Mouse (Mus musculus): ENCODE measurements around the gene Tmem255a. TPM values are rescaled to one million over a fixed set of nuclear protein-coding genes. Genes with fewer than 3 reads are reported as not detected.

Tmem255a gene
- polyA plus RNA-seq, 1 experiment: 10.1 TPM

- H3K4me3 ChIP-seq (ENCODE audit: insufficient read depth, low read length): no peak overlapping the region
- TF ChIP-seq POLR2A (IDR thresholded peaks at IDR 0.05; ENCODE audit: extremely low read depth, insufficient read depth, low read length) (no peak), CTCF (IDR thresholded peaks at IDR 0.05; ENCODE audit: extremely low read depth, insufficient read depth, low read length) (no peak)
- H3K4me1 ChIP-seq (ENCODE audit: control insufficient read depth, insufficient read depth, low read length): no peaks in the 10 kb centered on the region
- no peak overlapping the region for H3K27ac ChIP-seq (ENCODE audit: insufficient read depth, low read length)
Measured at GRCm38 (mm10) chrX:38217676-38217991, 34.6 kb downstream of the Tmem255a start.

- H3K4me3 ChIP-seq (ENCODE audit: insufficient read depth, low read length): no peak overlapping the region
- no peak overlapping the region for H3K27ac ChIP-seq (ENCODE audit: insufficient read depth, low read length)
- TF ChIP-seq POLR2A (IDR thresholded peaks at IDR 0.05; ENCODE audit: extremely low read depth, insufficient read depth, low read length) (no peak), CTCF (IDR thresholded peaks at IDR 0.05; ENCODE audit: extremely low read depth, insufficient read depth, low read length) (no peak)
- H3K4me1 ChIP-seq (ENCODE audit: control insufficient read depth, insufficient read depth, low read length): no peaks in the 10 kb centered on the region
Measured at GRCm38 (mm10) chrX:38216986-38217675, 35.1 kb downstream of the Tmem255a start.

GRCm38 (mm10) chrX:38207392-38207791 is 44.8 kb downstream of the Tmem255a start:
- Histone ChIP-seq H3K4me3 (ENCODE audit: insufficient read depth, low read length) (no peak overlapping the region), H3K27ac (ENCODE audit: insufficient read depth, low read length) (no peak overlapping the region), H3K4me1 (ENCODE audit: control insufficient read depth, insufficient read depth, low read length) (no peaks in the 10 kb centered on the region)
- TF ChIP-seq CTCF (IDR thresholded peaks at IDR 0.05; ENCODE audit: extremely low read depth, insufficient read depth, low read length) (no peak), POLR2A (IDR thresholded peaks at IDR 0.05; ENCODE audit: extremely low read depth, insufficient read depth, low read length) (no peak)

DNA sequence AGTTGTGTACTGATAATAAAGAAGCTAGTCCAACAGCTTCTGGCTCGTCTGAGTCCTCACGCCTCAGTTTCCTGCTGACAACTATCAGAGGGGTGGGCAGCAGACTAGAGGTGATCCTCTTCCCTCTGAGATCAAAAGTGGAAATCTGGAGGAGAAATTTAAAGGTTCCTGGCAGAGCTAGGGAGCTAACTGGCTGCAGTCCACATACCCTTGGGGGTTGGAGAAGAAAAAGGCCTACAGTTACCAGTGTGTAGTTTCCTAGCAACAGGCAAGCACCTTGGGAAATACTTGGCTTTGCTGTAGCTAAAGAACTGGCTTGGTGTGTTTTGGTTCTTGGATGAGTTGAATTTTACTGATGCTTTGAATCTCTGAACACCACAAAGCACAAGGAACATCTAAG is 50.4 kb downstream of the Tmem255a start:
- peak overlapping the region; percentile 81 for H3K27ac ChIP-seq (ENCODE audit: insufficient read depth, low read length)

DNA sequence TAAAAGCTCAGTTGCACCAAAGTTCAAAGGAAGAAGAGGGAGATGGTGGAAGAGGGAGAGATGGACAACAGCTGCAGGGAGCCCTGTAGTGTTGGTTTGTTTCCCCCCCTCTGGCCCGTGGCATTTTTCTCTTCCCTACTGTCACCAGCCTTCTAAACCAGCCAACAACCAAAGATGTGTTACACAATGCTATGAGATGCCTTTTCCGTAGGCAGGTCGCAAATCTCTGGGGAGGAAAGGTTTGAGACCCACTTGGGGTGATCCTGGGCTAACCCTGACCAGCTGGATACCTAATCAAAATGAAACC is 61.8 kb downstream of the Tmem255a start:
- no peak overlapping the region for H3K27ac ChIP-seq (ENCODE audit: insufficient read depth, low read length)
- TF ChIP-seq CTCF (IDR thresholded peaks at IDR 0.05; ENCODE audit: extremely low read depth, insufficient read depth, low read length) (no peak), POLR2A (IDR thresholded peaks at IDR 0.05; ENCODE audit: extremely low read depth, insufficient read depth, low read length) (no peak)

More for the DNA sequence above, 50.4 kb downstream of the Tmem255a start:
- TF ChIP-seq CTCF (IDR thresholded peaks at IDR 0.05; ENCODE audit: extremely low read depth, insufficient read depth, low read length): no peak
- TF ChIP-seq POLR2A (IDR thresholded peaks at IDR 0.05; ENCODE audit: extremely low read depth, insufficient read depth, low read length): no peak
- no peak overlapping the region for H3K4me3 ChIP-seq (ENCODE audit: insufficient read depth, low read length)
- H3K4me1 ChIP-seq (ENCODE audit: control insufficient read depth, insufficient read depth, low read length): peaks cover 5% of the 10 kb centered on the region

GRCm38 (mm10) chrX:38189552-38190457 is 62.4 kb downstream of the Tmem255a start, which contains the start of gene Zbtb33:
Gene Zbtb33 (plus strand): TSS chrX:38189793.
- Histone ChIP-seq H3K4me3 (ENCODE audit: insufficient read depth, low read length) (peak within 1 kb of the TSS; percentile 78), H3K4me1 (ENCODE audit: control insufficient read depth, insufficient read depth, low read length) (no peaks in the 10 kb centered on the region), H3K27ac (ENCODE audit: insufficient read depth, low read length) (peak within 1 kb of the TSS; percentile 91)
- TF ChIP-seq CTCF (IDR thresholded peaks at IDR 0.05; ENCODE audit: extremely low read depth, insufficient read depth, low read length) (peak; percentile 35; the same call in 1 of the 2 replicates), POLR2A (IDR thresholded peaks at IDR 0.05; ENCODE audit: extremely low read depth, insufficient read depth, low read length) (peak; percentile 38; the same call in 1 of the 2 replicates)

More for the DNA sequence above, 61.8 kb downstream of the Tmem255a start:
- no peaks in the 10 kb centered on the region for H3K4me1 ChIP-seq (ENCODE audit: control insufficient read depth, insufficient read depth, low read length)
- H3K4me3 ChIP-seq (ENCODE audit: insufficient read depth, low read length): peak overlapping the region; percentile 78

DNA sequence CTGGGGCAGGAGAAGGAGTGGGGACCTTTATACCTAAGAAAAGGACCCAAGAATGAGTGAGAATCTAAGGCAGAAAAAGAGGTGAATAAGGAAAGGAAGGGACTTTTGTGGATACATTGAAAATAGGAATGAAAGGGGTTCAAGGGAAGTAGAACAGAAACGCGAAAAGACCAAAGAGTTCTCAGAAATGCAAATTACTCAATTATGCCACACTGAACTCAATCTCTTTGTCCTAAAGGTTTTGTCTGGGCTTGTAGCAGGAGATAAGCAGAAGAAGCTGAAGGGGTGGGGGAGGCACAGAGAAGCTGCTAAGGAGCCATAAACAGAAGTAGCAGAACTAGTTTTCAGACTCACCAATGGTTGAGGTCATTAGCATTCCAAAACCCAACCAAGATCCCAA is 66.7 kb downstream of the Tmem255a start:
- no peak overlapping the region for H3K27ac ChIP-seq (ENCODE audit: insufficient read depth, low read length)
- H3K4me3 ChIP-seq (ENCODE audit: insufficient read depth, low read length): no peak overlapping the region
- H3K4me1 ChIP-seq (ENCODE audit: control insufficient read depth, insufficient read depth, low read length): no peaks in the 10 kb centered on the region
- TF ChIP-seq CTCF (IDR thresholded peaks at IDR 0.05; ENCODE audit: extremely low read depth, insufficient read depth, low read length) (no peak), POLR2A (IDR thresholded peaks at IDR 0.05; ENCODE audit: extremely low read depth, insufficient read depth, low read length) (no peak)

DNA sequence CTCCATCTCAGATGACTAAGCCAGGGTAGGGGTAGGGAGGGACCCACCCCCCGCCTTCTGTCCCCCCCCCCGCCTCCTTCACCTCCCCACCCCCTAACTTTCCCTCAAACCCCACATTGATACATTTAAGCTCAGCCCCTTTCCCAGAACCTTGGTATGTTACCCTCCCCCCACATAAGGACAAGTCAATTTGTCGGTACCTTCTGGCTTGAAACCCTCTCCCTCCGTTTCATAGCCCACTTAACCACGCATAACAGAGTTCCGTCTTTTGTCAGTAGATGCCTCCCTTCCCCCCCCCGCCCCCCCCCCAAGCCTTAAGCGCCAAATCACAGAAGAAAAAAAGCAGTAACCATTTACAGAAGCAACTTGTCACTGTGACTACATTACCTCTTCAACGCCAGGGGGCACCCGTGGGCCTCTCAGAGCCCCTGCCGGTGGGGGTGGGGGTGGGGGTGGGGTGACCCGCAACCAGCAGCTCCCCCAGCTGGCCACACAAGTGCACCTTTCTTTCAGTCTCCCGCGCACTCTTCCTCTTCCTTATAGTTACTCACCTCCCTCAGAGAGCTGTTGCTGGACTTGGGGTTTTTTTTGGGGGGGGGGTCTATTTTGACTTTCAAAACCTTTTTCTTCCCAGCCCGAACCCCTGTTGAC is 70.5 kb downstream of the Tmem255a start:
- no peak for TF ChIP-seq POLR2A (IDR thresholded peaks at IDR 0.05; ENCODE audit: extremely low read depth, insufficient read depth, low read length)
- no peak for TF ChIP-seq CTCF (IDR thresholded peaks at IDR 0.05; ENCODE audit: extremely low read depth, insufficient read depth, low read length)
- no peaks in the 10 kb centered on the region for H3K4me1 ChIP-seq (ENCODE audit: control insufficient read depth, insufficient read depth, low read length)
- no peak overlapping the region; the same call in 1 of the 2 replicates for H3K4me3 ChIP-seq (ENCODE audit: insufficient read depth, low read length)
- H3K27ac ChIP-seq (ENCODE audit: insufficient read depth, low read length): no peak overlapping the region

Measured in cortical plate, adult 2 months (tissue).